Mouse (Mus musculus): ENCODE measurements at regions not wholly inside any gene's neighbourhood (a gene's known extent, or its start where the extent isn't known, plus 50 kb on each side); places are given as distances from the start of the nearest gene placed in this dataset.

- H3K27me3 ChIP-seq (replicated peaks; ENCODE audit: control insufficient read depth, insufficient read depth, low read length), result no peaks in the 10 kb centered on the region
- no peaks in the 10 kb centered on the region for H3K9me3 ChIP-seq (ENCODE audit: control insufficient read depth, low read length)
- no peak overlapping the region for H3K4me3 ChIP-seq (ENCODE audit: low read length)
- no peaks in the 10 kb centered on the region for H3K4me1 ChIP-seq (ENCODE audit: control insufficient read depth, insufficient read depth, low read length)
- 80% methylated on average over 4 of the region's 4 CpGs for WGBS
- H3K4me2 ChIP-seq (ENCODE audit: low read depth, low read length), result no peak overlapping the region
- no peak overlapping the region for H3K9ac ChIP-seq (ENCODE audit: low read depth, low read length)
- no peaks in the 10 kb centered on the region for H3K36me3 ChIP-seq (ENCODE audit: control insufficient read depth, insufficient read depth, low read length)
- H3K27ac ChIP-seq (ENCODE audit: low read length), result no peak overlapping the region
- no peak for ATAC-seq
Measured at GRCm38 (mm10) chr13:115687426-115687825, 585.7 kb upstream of the Itga1 start.

DNA sequence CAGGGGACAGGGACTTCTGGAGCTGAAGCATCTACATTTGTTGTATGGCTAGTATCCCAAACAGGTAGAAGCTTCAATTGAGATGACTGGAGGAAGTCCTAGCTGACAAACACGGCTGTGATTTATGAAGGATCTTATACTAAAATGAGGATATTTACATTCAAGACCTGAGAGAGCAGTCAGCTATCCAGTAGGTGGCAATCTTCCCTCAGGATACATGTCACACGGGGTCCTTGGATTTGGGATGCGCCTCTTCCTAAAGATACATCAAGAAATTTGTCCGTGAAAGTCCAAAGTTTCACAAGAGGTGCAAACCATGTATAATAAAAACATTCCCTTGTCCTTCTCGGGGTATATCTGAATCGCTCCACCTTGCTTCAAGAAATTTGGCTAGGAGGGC is 577.8 kb upstream of the Itga1 start:
- Histone ChIP-seq H3K27me3 (replicated peaks; ENCODE audit: control insufficient read depth, insufficient read depth, low read length) (no peaks in the 10 kb centered on the region), H3K4me1 (ENCODE audit: control insufficient read depth, insufficient read depth, low read length) (no peaks in the 10 kb centered on the region), H3K4me3 (ENCODE audit: low read length) (no peak overlapping the region), H3K9me3 (ENCODE audit: control insufficient read depth, low read length) (no peaks in the 10 kb centered on the region), H3K9ac (ENCODE audit: low read depth, low read length) (no peak overlapping the region), H3K36me3 (ENCODE audit: control insufficient read depth, insufficient read depth, low read length) (no peaks in the 10 kb centered on the region), H3K27ac (ENCODE audit: low read length) (no peak overlapping the region), H3K4me2 (ENCODE audit: low read depth, low read length) (no peak overlapping the region)
- WGBS, result 37% methylated on average over 6 of the region's 6 CpGs
- ATAC-seq, result no peak

- no peaks in the 10 kb centered on the region for H3K9me3 ChIP-seq (ENCODE audit: control insufficient read depth, low read length)
- H3K4me3 ChIP-seq (ENCODE audit: low read length), result no peak overlapping the region
- H3K9ac ChIP-seq (ENCODE audit: low read depth, low read length), result no peak overlapping the region
- no peaks in the 10 kb centered on the region for H3K27me3 ChIP-seq (replicated peaks; ENCODE audit: control insufficient read depth, insufficient read depth, low read length)
- WGBS, result 59% methylated on average over 5 of the region's 5 CpGs
- no peaks in the 10 kb centered on the region for H3K4me1 ChIP-seq (ENCODE audit: control insufficient read depth, insufficient read depth, low read length)
- no peak for ATAC-seq
- no peak overlapping the region for H3K4me2 ChIP-seq (ENCODE audit: low read depth, low read length)
- H3K36me3 ChIP-seq (ENCODE audit: control insufficient read depth, insufficient read depth, low read length), result no peaks in the 10 kb centered on the region
- no peak overlapping the region for H3K27ac ChIP-seq (ENCODE audit: low read length)
Measured at GRCm38 (mm10) chr13:115676836-115677235, 575.1 kb upstream of the Itga1 start.

DNA sequence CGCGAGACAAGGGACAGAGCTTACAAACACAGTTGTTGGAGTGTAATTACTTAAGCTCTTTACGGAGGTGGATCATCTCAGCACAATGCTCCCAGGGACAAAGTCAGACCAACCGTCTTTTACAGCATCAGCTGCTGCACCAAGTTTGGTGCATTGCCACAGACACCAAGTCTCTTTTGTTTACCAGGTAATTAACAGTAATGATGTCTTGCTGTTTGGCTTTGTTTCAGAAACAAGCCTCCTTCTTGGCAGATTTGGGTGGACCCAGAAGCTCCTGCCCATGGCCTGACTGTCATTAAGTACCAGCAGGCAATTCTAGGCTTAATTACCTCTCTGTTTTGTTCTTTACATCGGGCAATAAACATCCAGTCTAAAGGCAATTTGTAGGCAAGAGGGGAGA is 572.0 kb upstream of the Itga1 start:
- Histone ChIP-seq H3K9me3 (ENCODE audit: control insufficient read depth, low read length) (no peaks in the 10 kb centered on the region), H3K4me3 (ENCODE audit: low read length) (no peak overlapping the region), H3K4me2 (ENCODE audit: low read depth, low read length) (no peak overlapping the region), H3K27ac (ENCODE audit: low read length) (no peak overlapping the region), H3K9ac (ENCODE audit: low read depth, low read length) (no peak overlapping the region), H3K27me3 (replicated peaks; ENCODE audit: control insufficient read depth, insufficient read depth, low read length) (no peaks in the 10 kb centered on the region), H3K36me3 (ENCODE audit: control insufficient read depth, insufficient read depth, low read length) (no peaks in the 10 kb centered on the region), H3K4me1 (ENCODE audit: control insufficient read depth, insufficient read depth, low read length) (no peaks in the 10 kb centered on the region)
- no peak for ATAC-seq
- WGBS, result 15% methylated on average over 5 of the region's 5 CpGs

- ATAC-seq, result peak; percentile 26; the same call in 1 of the 2 replicates
- 74% methylated on average over 7 of the region's 7 CpGs for WGBS
- Histone ChIP-seq H3K9ac (ENCODE audit: low read depth, low read length) (no peak overlapping the region), H3K4me2 (ENCODE audit: low read depth, low read length) (no peak overlapping the region), H3K27me3 (replicated peaks; ENCODE audit: control insufficient read depth, insufficient read depth, low read length) (no peaks in the 10 kb centered on the region), H3K27ac (ENCODE audit: low read length) (no peak overlapping the region), H3K4me3 (ENCODE audit: low read length) (no peak overlapping the region), H3K9me3 (ENCODE audit: control insufficient read depth, low read length) (no peaks in the 10 kb centered on the region), H3K36me3 (ENCODE audit: control insufficient read depth, insufficient read depth, low read length) (no peaks in the 10 kb centered on the region), H3K4me1 (ENCODE audit: control insufficient read depth, insufficient read depth, low read length) (no peaks in the 10 kb centered on the region)
Measured at GRCm38 (mm10) chr13:115671685-115672084, 569.9 kb upstream of the Itga1 start.

GRCm38 (mm10) chr13:115669516-115669915 is 567.8 kb upstream of the Itga1 start:
- ATAC-seq, result no peak
- no peak overlapping the region for H3K27ac ChIP-seq (ENCODE audit: low read length)
- no peaks in the 10 kb centered on the region for H3K27me3 ChIP-seq (replicated peaks; ENCODE audit: control insufficient read depth, insufficient read depth, low read length)
- no peak overlapping the region for H3K4me3 ChIP-seq (ENCODE audit: low read length)
- H3K9ac ChIP-seq (ENCODE audit: low read depth, low read length), result no peak overlapping the region
- H3K9me3 ChIP-seq (ENCODE audit: control insufficient read depth, low read length), result no peaks in the 10 kb centered on the region
- H3K4me2 ChIP-seq (ENCODE audit: low read depth, low read length), result no peak overlapping the region
- WGBS, result 35% methylated on average over 3 of the region's 3 CpGs
- no peaks in the 10 kb centered on the region for H3K36me3 ChIP-seq (ENCODE audit: control insufficient read depth, insufficient read depth, low read length)
- no peaks in the 10 kb centered on the region for H3K4me1 ChIP-seq (ENCODE audit: control insufficient read depth, insufficient read depth, low read length)

DNA sequence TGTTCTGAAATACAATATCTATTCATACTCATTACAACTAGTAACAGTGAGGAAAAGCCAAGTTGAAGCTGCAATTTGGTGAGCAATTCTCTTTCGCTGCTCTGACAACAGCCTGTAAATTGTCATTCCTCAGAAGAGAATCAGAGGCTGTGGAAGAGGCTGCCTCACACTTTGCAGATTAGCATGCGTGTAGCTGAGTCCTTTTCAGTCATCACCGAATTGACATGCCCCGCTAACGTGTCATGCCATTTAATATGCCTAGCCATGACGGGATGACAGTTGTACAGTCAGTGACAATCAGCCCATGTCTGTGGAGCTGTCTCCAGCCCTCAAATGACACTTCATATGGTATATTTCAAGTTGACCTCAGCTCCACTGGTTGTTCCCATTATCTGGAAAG is 553.4 kb upstream of the Itga1 start:
- Histone ChIP-seq H3K9ac (ENCODE audit: low read depth, low read length) (no peak overlapping the region), H3K36me3 (ENCODE audit: control insufficient read depth, insufficient read depth, low read length) (no peaks in the 10 kb centered on the region), H3K9me3 (ENCODE audit: control insufficient read depth, low read length) (no peaks in the 10 kb centered on the region), H3K4me2 (ENCODE audit: low read depth, low read length) (no peak overlapping the region), H3K27me3 (replicated peaks; ENCODE audit: control insufficient read depth, insufficient read depth, low read length) (no peaks in the 10 kb centered on the region), H3K4me1 (ENCODE audit: control insufficient read depth, insufficient read depth, low read length) (no peaks in the 10 kb centered on the region), H3K27ac (ENCODE audit: low read length) (no peak overlapping the region), H3K4me3 (ENCODE audit: low read length) (no peak overlapping the region)
- no peak for ATAC-seq
- WGBS, result 89% methylated on average over 6 of the region's 6 CpGs

DNA sequence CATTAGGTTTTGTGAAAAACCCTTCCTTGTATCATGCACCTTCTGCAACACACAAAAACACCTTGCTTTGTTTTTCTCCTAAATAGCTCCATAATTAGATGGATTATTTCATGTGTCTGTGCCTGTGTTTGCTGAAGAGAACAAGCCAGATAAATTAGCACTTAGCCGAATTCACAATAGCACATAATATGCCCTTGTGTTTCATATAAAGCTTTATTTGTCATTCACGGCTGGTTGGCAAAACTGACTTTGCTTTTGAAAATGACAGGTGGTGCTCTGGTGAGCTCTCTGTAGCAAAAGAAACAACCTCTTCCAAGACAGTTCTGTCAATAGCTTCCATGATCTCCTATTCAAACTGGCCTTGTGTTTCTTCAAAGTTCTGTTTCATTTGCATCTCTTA is 551.2 kb upstream of the Itga1 start:
- WGBS, result 74% methylated on average over 2 of the region's 2 CpGs
- Histone ChIP-seq H3K27me3 (replicated peaks; ENCODE audit: control insufficient read depth, insufficient read depth, low read length) (no peaks in the 10 kb centered on the region), H3K4me3 (ENCODE audit: low read length) (no peak overlapping the region), H3K9me3 (ENCODE audit: control insufficient read depth, low read length) (no peaks in the 10 kb centered on the region), H3K27ac (ENCODE audit: low read length) (no peak overlapping the region), H3K36me3 (ENCODE audit: control insufficient read depth, insufficient read depth, low read length) (no peaks in the 10 kb centered on the region), H3K4me2 (ENCODE audit: low read depth, low read length) (no peak overlapping the region), H3K9ac (ENCODE audit: low read depth, low read length) (no peak overlapping the region), H3K4me1 (ENCODE audit: control insufficient read depth, insufficient read depth, low read length) (no peaks in the 10 kb centered on the region)
- ATAC-seq, result no peak

GRCm38 (mm10) chr13:115652352-115652751 is 550.6 kb upstream of the Itga1 start:
- WGBS, result 34% methylated on average over 1 of the region's 1 CpGs
- no peak overlapping the region for H3K4me3 ChIP-seq (ENCODE audit: low read length)

GRCm38 (mm10) chr13:115631410-115632105 is 529.8 kb upstream of the Itga1 start:
- no peaks in the 10 kb centered on the region for H3K36me3 ChIP-seq (ENCODE audit: control insufficient read depth, insufficient read depth, low read length)
- WGBS, result 78% methylated on average over 10 of the region's 10 CpGs
- H3K4me2 ChIP-seq (ENCODE audit: low read depth, low read length), result no peak overlapping the region
- H3K4me1 ChIP-seq (ENCODE audit: control insufficient read depth, insufficient read depth, low read length), result no peaks in the 10 kb centered on the region
- no peak overlapping the region for H3K27ac ChIP-seq (ENCODE audit: low read length)
- H3K9me3 ChIP-seq (ENCODE audit: control insufficient read depth, low read length), result no peaks in the 10 kb centered on the region
- H3K4me3 ChIP-seq (ENCODE audit: low read length), result no peak overlapping the region
- ATAC-seq, result no peak
- no peaks in the 10 kb centered on the region for H3K27me3 ChIP-seq (replicated peaks; ENCODE audit: control insufficient read depth, insufficient read depth, low read length)
- no peak overlapping the region for H3K9ac ChIP-seq (ENCODE audit: low read depth, low read length)

More at GRCm38 (mm10) chr13:115652352-115652751, 550.6 kb upstream of the Itga1 start:
- no peak for ATAC-seq
- no peaks in the 10 kb centered on the region for H3K36me3 ChIP-seq (ENCODE audit: control insufficient read depth, insufficient read depth, low read length)
- H3K4me1 ChIP-seq (ENCODE audit: control insufficient read depth, insufficient read depth, low read length), result no peaks in the 10 kb centered on the region
- H3K9ac ChIP-seq (ENCODE audit: low read depth, low read length), result no peak overlapping the region
- no peak overlapping the region for H3K4me2 ChIP-seq (ENCODE audit: low read depth, low read length)
- no peak overlapping the region for H3K27ac ChIP-seq (ENCODE audit: low read length)
- no peaks in the 10 kb centered on the region for H3K27me3 ChIP-seq (replicated peaks; ENCODE audit: control insufficient read depth, insufficient read depth, low read length)
- no peaks in the 10 kb centered on the region for H3K9me3 ChIP-seq (ENCODE audit: control insufficient read depth, low read length)

Measured in intestine, embryonic 16.5 days (tissue).